8 mouse cellular contexts compared by ENCODE assay signal in genomic region chr8:120486477-120487376, GRCm38 (mm10).
DNase-seq lines count a peak whose midpoint lies in the region; ATAC-seq and TF ChIP-seq lines count a peak whose summit lies in the region.

No protein-coding gene starts in this region.

- H3K27me3 ChIP-seq in forebrain, embryonic 15.5 days, result no peaks in the 10 kb centered on the region
- no peaks in the 10 kb centered on the region for H3K27me3 ChIP-seq in hindbrain, embryonic 16.5 days (replicated peaks; ENCODE audit: control insufficient read depth, insufficient read depth, low read length)
- H3K27me3 ChIP-seq in small intestine, adult 2 months (ENCODE audit: control insufficient read depth, insufficient read depth, low read length), result no peaks in the 10 kb centered on the region

- peak overlapping the region; percentile 84 for H3K9ac ChIP-seq in forebrain, embryonic 15.5 days (replicated peaks)
- H3K9ac ChIP-seq in hindbrain, embryonic 16.5 days (ENCODE audit: low read depth, low read length), result peak overlapping the region; percentile 88

- peak; percentile 54 for DNase-seq in gastrocnemius, adult 2 months
- DNase-seq in gastrocnemius, postnatal 10 days, result no peak
- DNase-seq in cerebellum, adult 11-12 months, result peak; percentile 60
- peak; percentile 71 for DNase-seq in left cerebral cortex, postnatal 4 days

- peak; percentile 38 for ATAC-seq in forebrain, embryonic 15.5 days (replicated peaks)
- peak; percentile 16 for ATAC-seq in hindbrain, embryonic 16.5 days
- peak; percentile 55 for ATAC-seq in megakaryocyte-erythroid progenitor cell, adult 5-6 weeks (replicated peaks; ENCODE audit: low FRiP score, low TSS enrichment, poor library complexity, severe bottlenecking)

- no peak for TF ChIP-seq CTCF in gastrocnemius, adult 2 months (IDR thresholded peaks at IDR 0.05)
- TF ChIP-seq CTCF in small intestine, adult 2 months (IDR thresholded peaks at IDR 0.05; ENCODE audit: extremely low read depth, insufficient read length, insufficient replicate concordance, low read depth, low read length), result no peak

- TF ChIP-seq POLR2A in small intestine, adult 2 months (IDR thresholded peaks at IDR 0.05; ENCODE audit: low read depth, low read length), result peak; percentile 55

- H3K4me3 ChIP-seq in gastrocnemius, adult 2 months, result peak overlapping the region; percentile 95
- H3K4me3 ChIP-seq in forebrain, embryonic 15.5 days, result peak overlapping the region; percentile 91
- H3K4me3 ChIP-seq in hindbrain, embryonic 16.5 days (ENCODE audit: low read length), result peak overlapping the region; percentile 83
- H3K4me3 ChIP-seq in small intestine, adult 2 months (ENCODE audit: low read depth, low read length), result peak overlapping the region; percentile 88

- H3K27ac ChIP-seq in gastrocnemius, adult 2 months, result peak overlapping the region; percentile 90
- peak overlapping the region; percentile 100 for H3K27ac ChIP-seq in forebrain, embryonic 15.5 days (replicated peaks)
- H3K27ac ChIP-seq in hindbrain, embryonic 16.5 days (ENCODE audit: low read depth, low read length), result peak overlapping the region; percentile 100
- H3K27ac ChIP-seq in small intestine, adult 2 months (ENCODE audit: insufficient read depth, low read depth, low read length), result peak overlapping the region; percentile 88

- intact Hi-C loops in gastrocnemius, adult 2 months (cut with DNase I), result no loop called here
- intact Hi-C loops in left cerebral cortex, postnatal 4 days (cut with DNase I), result no loop called here

- no peaks in the 10 kb centered on the region for H3K9me3 ChIP-seq in forebrain, embryonic 15.5 days
- H3K9me3 ChIP-seq in hindbrain, embryonic 16.5 days (ENCODE audit: control insufficient read depth, low read length), result no peaks in the 10 kb centered on the region

- peaks cover 58% of the 10 kb centered on the region for H3K4me1 ChIP-seq in forebrain, embryonic 15.5 days
- H3K4me1 ChIP-seq in hindbrain, embryonic 16.5 days (ENCODE audit: control insufficient read depth, insufficient read depth, low read depth, low read length), result peaks cover 51% of the 10 kb centered on the region
- peaks cover 22% of the 10 kb centered on the region for H3K4me1 ChIP-seq in small intestine, adult 2 months (ENCODE audit: control insufficient read depth, insufficient read depth, insufficient read length, low read length)

- 2% methylated on average over 50 of the region's 50 CpGs for WGBS in forebrain, embryonic 15.5 days
- 1% methylated on average over 49 of the region's 50 CpGs for WGBS in hindbrain, embryonic 16.5 days
- 23% methylated on average over 50 of the region's 50 CpGs for WGBS in small intestine, adult 2 months

- H3K36me3 ChIP-seq in forebrain, embryonic 15.5 days, result no peaks in the 10 kb centered on the region
- no peaks in the 10 kb centered on the region for H3K36me3 ChIP-seq in hindbrain, embryonic 16.5 days (ENCODE audit: control insufficient read depth, insufficient read depth, low read length)
- H3K36me3 ChIP-seq in small intestine, adult 2 months (ENCODE audit: control insufficient read depth, insufficient read depth, low read length), result no peaks in the 10 kb centered on the region

- H3K4me2 ChIP-seq in forebrain, embryonic 15.5 days (replicated peaks), result peak overlapping the region; percentile 87
- H3K4me2 ChIP-seq in hindbrain, embryonic 16.5 days (ENCODE audit: low read length), result peak overlapping the region; percentile 94
